Mouse (Mus musculus) frontal cortex, postnatal 14 days (tissue): ENCODE data around the gene Tssk3.
A peak's percentile ranks its signal among the peaks of the same experiment; 100 is the strongest.
"Not testable (repeated sequence)": the region's sequence is repeated elsewhere in the genome, so short reads cannot be mapped to it uniquely, and the experiment has no call there.

ENCODE experiments used
- DNase-seq, 2 experiments: peaks; one replicate each; pipeline ENCODE4 v3.0.0; 2022; ENCODE audit warnings: low spot score in 2 of 2

Tssk3 gene

DNA sequence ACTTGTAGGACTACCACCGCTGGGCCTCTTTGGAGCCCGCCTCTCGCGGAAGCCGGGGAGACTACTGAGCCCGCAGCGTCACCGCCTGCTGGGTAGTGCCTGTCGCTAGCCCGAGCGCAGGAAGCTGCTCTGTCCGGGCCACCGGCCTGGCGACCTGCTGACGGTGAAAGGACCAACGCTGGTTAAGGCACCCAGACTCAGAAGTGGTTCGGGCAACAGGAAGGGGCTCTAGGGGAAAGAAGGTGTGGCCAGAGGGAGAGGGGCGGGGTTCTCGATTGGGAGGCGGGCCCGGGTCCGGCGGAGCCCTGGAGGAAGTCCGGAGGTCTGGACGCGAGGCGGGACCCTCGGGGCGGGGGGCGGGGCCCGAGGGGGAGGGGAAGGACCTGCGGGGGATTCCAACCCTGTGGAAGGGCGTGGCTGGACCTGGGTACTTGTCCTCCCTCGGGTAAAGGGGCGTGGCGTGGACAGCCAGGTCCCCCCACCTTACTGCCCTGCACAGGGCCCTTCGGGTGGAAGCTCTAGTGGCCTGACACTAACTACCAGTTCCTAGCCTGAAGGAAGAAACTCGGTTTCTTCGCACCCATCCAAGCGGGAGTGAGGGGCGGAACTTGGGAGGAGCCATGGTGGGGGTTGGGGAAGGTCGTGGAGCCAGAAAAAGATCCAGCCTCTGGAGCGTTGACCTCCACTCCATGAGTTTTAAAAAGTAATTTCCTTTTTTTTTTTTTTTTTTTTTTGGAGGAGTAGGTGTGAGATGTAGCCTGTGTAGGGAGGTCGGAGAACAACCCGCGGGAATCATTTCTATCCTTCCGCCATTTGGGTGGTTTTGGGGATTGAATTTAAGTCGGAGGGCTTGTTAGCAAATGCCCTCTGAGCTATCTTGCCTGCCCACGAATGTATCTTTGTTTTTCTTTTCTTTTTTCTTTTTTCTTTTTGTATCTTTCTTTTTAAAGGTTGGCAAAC lies 10.1 kb upstream of the Tssk3 start:
- DNase-seq = peak in 1 of 2 experiments; percentile 68

DNA sequence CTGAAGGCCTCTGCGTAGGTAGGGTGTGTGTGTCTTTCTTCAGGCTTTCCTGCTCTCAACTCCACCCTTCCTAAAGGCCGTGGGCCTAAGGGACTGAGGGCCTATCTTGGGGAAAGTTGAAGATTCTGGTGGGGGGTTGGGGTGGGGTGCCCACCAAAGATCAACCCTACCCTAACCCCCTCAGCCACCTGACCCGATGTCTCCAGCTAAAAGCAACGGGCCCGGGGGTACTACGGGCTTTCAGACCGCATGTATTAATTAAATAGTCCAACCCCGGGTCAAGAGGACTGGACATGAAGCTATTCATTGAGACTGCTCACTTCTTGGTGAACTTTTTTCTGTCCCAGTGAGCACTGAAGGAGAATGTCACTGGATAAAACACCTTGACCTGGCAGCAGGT lies 9.2 kb upstream of the Tssk3 start:
- no peak for DNase-seq

DNA sequence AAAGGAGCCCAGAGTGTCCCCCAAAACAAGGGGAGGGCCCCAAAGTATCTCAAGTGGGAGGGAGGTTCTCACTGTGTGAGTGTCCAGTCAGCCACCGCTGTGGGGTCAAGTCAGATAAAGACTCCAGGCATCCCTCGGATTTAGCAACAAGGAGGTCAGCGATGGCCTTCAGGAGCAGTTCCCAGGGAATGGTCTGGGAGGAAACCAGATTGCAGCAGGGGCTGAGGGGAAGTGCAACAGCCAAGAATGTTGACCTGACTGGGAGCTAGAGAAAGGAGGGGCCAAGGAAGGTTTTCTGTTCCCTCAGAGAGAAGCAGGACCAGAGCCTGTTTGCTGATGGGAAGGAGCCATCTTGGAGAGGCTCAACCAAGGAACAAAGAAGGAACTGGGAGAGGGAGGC lies 8.1 kb upstream of the Tssk3 start:
- no peak for DNase-seq

DNA sequence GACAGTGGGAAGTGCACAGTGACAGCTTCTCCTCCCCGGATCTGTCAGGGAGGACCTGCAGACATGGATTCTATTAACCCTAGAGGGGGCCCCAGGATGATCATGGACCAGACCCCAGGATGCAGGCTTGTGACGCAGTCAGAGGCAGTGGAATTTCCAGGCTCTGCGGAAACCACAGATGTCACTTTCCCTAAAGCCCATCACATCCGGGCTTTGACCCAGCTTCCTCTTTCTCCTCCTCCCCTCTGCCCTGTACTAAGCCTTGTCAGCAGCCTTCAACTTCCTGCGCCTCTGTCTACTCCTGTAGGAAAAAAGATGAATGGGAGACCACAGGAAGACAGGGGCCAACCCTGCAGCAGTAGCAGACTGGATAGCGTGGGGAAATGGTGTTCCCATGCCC lies 5.8 kb upstream of the Tssk3 start:
- DNase-seq = no peak

DNA sequence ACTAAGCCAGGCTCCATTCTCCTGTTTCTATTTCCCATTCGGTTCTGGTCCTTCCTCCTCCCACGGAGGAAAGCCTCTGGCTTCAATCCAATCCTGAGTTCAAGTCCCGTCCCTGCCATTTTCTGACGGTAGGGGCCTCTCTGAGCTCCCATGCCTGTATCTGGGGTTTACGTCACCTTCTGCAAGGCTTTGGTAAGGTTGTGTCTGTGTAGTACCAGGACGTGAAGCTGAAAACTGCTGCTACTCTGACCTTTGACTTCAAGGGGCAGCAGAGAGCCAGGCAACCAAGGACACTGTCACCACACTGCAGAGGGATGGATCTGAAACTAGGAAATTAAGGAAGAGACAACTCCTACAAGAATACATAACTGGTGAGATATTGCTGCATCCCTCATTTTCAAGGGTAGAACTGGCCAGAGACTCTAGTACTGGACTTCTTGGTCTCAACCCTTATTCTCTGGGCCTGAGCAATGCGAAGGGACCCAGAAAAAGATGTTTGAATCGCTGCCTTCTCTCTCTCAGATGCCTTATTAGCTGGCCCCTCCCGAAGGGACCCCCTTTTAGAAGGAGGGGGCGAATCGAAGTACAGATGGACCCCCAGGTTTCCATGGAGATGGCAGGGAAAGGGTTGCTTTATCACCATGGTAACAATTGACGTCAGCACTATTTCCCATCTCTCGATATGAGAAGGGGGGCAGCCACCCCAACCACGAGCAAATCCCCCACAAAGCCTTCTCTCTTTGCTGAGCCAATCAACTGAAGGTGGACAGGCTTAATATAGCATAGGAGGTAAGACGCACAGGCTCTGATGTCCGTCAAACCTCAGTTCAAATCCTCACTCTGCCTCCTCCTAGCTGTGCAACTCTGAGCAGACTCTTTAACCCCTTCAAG lies 5.1 kb upstream of the Tssk3 start:
- DNase-seq = peak; percentile 61 to 79

DNA sequence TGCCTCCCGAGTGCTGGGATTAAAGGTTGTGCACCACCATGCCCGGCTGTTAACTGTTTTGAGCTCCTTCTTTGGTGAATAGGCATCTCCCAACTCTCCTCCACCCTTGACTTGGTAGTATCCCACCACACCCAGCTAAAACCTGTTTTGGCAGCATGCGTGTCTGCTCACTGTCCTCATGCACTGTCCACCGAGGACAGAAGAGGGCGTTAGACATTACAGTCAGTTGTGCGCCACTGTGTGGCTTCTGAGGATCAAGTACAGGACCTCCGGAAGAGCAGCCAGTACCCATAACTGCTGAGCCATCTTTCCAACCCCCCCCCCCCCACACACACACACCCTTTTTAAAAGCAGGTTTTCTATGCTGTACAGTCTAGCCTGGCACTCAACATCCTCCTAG lies 3.9 kb upstream of the Tssk3 start:
- no peak for DNase-seq

DNA sequence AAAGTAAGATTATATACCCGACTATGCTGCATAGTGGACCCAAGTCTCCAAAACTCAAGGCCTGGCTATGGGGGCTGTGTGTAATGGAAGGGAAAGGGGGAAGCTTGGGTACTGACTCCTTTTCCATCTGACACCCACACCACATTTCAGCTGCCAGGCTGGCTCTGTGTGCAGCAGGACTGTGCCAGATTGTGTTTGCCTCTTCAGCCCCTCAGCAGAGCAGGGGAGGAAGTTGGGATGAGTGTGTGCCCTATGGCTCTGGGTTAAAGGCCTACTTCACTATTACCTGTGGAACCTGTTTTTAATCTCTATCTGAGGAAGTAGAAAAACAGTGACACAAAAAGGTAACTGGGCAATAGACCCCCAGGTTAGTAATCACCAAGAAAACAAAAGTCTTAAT lies 9.7 kb downstream of the Tssk3 start:
- no peak for DNase-seq

DNA sequence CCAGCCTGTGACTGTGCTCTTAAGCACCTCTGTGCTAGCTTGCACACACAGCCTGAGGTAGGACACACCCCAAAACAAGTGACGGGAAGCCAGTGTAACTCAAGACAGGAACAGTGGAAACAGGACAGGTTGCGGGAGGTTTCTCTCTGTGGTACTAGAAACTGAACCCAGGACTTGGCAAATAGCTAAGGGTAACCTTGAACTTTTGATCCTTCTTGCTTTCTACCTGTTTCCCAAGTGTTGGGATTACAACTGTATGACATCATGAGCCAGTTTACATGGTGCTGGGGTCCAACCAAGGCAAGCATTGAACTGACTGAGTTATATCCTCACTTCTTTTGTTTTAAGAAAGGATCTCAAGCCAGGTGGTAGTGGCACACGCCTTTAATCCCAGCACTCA lies 11.0 kb downstream of the Tssk3 start:
- DNase-seq = no peak

DNA sequence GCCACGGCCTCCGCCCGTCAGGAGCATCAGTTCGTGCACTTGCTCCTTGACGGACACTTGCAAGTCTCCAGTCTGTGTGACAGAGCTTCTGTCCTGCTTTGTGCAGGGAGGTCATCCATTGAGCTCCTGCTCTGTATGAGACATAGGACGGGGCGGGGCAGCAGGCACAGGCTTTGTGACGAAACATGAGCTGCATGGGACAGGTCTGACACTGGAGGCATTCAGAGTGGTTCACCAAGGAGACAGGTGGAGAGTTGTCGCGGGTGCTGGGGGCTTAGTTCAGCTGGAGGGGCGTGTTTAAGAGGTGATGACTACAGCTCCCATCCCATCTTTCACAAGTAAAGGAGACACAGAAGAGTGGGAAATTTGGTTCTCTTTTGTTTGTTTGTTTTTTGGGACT lies 14.8 kb downstream of the Tssk3 start:
- no peak for DNase-seq

DNA sequence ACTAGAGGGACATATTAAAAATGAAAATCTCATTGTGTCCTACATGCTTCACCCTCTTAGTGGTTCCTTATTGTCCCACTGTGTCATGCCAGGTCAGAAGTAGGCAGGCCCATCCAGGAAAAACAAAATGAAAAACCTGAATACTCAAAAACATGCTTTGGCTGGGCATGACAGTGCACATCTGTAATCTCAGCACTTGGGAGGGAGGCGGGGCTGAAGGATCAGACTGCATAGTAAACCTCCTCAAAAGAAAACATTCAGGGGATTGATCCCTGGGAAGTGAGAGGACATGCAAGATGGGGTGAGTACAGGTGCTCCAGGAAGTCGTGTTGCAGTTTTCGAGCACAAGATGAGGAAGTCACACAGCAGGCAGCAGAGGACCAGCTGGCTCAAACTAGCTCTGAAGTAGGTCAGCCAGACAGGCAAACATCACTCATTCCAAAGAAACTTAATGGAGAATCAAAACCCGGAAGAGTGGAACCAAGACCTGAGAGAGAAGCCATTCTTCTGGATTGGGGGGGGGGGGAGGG lies 26.5 kb downstream of the Tssk3 start:
- no peak for DNase-seq

DNA sequence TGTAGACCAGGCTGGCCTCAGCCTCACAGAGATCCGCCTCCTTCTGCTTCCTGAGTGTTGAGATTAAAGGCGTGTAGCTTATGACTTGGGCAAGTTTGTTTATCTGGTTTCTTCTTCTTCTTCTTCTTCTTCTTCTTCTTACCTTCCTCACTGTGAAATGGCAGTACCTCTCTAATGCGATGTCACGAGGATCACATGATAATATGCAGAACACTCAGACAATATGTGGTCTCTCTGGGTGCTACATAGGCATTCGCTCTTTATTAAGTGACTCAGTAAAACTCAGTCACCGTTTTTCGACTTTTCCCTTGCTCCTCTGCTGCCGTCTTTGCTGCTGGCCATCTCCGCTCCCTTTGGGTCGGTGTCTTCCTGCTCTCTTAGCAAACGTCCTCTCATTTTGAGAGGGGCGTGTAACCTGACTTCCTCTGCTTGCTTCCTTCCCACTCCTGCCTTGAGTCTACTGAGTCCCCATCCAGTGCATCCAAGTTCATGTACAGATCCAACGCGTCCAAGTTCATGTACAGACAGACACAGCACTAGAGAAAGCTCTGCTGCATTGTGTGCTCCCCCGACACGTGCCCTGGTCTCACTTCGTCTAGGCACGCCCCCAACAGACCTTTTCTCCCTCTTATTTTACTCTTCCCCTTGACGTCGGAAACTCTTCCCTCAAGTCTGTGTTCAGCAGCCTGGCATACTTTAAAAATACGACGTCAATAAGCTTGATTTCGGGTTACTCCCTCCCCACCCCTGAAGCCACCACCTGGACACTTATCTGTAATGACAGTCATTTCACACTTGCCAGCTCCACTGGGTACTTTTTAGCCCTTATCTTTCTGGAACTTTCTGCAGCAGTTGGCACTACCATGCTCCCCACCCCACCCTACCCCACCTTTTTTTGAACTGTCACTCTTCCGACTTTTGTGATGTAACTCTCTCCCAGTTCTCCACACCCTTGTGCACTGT lies 27.4 kb downstream of the Tssk3 start:
- DNase-seq = no peak

DNA sequence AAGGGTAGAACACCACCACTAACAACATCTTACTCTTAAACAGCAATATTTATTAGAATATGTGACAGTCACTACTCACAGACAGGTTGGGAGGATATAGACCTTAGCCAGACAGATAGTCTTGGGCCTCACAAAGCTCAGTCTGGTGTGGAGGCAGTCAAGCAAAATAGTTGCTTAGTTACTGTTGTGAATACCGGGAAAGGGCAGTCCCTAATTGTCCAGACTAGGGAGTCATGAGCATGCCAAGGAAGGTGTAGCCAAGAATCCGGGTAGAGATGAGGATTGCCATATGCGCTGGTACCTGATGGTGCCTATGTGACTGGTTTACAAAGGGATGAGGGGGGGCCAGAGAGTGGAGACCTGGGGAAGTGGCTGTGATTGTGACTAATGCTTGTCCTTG lies 28.7 kb downstream of the Tssk3 start:
- DNase-seq = no peak

DNA sequence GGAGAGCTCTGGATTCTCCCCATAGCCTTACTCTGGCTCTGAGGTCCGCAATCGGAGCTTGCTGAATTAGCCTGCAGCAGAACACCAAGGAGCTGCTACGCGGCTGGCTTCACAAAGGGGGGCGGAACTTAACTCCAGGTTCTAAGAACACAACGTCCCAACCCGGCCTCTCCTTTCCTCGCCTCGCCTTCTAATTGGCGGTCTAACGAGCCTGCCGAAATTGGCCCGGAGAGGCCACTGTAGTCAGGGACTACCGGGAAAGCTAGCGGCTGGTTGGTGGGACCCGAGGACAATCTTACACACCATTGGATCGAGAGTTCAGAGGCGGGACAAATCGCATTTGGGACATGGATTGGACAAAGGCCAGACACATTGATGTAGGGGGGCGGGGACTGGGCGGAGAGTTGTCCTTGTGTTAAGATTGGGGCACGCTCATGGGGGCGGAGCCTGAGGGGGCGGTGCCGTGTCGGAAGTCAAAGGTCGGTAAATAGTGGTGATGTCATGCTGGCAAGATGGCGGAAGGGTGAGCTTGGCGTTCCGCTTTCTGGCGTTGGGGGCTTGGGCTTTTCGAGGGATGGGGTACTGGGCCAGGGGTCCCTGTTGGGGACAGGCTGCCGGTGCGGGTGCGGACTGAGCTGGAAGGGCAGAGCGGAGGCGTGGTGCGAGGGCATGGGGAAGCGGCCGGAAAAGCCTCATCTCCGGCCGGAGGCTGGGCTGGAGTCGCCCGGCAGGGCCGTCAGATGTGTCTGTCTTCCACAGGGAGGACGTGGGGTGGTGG lies 29.4 kb downstream of the Tssk3 start, which contains the start of gene Bsdc1:
Bsdc1 (plus strand) TSS at position 399 of the 778 bp plus-strand sequence.
- peak; percentile 100 for DNase-seq

DNA sequence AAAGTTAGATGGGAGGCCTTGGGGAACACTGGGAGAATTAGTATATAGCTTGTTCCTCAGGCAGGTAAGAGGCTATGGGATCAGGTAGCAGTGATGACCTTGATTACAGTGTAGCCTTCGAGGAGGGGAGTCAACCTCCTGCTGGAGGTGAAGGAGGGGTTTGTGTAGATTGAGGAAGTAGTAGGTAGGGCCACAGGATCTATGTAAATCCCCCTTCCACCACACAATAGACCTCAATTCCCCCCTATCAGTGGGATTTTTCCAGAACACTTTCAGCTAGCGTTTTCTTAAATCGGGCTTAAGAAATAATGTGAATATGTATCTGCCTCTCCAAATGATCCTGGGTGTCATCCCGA lies 30.0 kb downstream of the Tssk3 start:
- no peak for DNase-seq

DNA sequence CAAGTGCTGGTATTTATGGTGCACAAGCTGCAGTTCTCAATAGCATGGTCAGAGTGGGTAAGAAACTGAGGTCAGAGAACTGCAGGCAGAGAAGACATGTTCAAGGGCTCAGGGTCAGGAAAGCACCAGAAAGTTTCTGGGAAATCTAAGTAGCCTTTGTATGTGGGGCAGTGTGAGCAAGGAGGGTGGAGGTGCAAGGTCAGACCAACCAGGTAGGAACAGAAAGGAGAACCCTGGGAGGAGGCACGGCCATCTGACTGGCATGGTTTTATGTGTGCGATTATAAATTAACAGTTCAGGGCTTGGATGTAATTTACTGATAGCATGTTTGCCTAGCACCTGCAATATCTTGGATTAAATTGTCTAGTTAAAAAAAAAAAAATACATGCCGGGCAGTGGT lies 31.1 kb downstream of the Tssk3 start:
- DNase-seq = no peak

DNA sequence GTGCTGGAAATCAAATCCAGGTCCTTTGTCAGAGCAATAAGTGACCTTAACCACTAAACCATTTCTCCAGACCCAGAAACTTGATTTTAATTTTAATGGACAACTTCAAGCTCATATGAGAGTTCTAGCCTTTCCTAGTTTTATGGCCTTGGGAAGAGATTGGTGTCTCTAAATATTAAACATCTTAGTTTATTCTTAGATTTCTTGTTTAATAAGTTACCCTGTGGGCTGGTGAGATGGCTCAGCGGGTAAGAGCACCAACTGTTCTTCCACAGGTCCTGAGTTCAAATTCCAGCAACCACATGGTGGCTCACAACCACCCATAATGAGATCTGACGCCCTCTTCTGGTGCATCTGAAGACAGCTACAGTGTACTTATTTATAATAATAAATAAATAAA lies 33.5 kb downstream of the Tssk3 start:
- DNase-seq = not testable (repeated sequence)

DNA sequence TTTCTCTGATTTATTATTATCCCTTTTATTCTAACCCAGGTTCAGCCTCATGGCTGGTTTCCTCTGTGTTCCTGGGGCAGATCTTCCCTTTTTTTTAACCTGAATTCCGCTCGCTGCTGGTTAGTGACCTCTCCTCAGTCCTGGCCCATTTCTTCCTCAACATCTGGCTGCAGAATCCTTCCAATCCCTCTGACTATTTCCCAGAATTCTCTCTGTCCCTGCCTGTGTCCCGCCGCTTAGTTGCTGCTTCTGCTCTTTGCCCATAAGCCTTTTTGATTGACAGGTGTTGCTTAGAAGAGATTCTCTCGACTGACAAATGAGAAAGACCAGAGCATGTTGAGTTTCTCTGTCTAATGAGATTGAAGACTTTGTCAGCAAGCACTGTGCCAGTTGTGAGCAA lies 34.7 kb downstream of the Tssk3 start:
- no peak for DNase-seq

DNA sequence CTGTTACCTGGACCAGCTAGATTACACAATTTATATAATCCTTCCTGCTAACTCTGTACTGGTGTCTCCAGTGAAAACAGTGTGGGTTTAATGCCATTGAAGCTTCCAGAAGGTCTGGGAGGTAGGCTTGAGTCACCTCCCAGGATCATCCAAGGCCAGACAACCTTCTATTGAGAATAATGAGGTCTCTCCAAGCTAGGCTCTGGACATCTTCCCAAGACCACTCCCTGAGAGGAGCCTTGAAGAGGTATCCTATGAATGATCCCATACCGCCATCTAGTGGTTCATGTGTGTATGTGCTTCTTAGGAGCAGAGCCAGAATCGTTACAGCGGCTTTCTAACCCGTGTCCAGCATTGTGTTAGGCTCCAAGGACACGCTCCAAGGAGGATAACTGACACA lies 35.6 kb downstream of the Tssk3 start:
- DNase-seq = peak; percentile 40 to 55

DNA sequence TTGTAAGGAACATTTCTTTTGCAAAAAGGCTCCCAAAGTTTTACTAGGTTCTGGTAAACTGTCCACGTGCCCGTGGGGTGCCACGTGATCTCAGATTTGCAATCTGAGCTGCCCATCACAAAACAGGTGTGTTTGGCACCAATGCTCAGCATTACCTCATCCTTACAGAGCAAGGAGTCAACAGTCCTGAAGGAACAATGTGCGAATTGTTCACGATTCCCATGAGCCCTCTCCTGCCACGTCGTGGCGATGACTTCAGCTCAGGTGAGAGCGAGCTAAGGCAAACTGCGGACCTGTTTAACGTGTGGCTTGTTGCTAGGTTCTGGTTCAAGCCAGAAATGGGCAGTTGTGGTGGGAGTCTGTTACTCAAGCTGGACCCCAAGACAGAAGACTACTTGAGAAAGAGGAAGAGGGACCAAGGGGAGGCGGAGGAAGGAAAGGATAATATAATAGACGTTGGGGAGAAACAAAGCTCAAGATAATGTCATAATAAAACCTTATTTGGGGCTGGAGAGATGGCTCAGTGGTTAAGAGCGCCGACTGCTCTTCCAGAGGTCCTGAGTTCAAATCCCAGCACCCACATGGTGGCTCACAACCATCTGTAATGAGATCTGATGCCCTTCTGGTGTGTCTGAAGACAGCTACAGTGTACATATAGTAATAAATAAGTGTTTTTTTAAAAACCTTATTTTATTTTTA lies 39.2 kb downstream of the Tssk3 start:
- DNase-seq = no peak

DNA sequence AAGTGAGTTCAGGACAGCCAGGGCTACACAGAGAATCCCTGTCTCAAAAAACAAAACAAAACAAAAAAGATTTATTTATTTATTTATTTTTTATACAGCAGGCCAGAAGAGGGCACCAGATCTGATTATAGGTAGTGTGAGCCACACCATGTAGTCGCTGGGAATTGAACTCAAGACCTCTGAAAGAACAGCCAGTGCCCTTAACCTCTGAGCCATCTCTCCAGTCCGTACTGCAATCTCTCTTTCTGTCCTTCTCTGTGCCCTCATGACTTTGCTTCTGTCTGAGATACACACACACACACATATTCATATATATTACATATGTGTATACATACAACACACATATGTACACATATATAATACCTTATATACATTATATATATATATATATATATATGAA lies 40.0 kb downstream of the Tssk3 start:
- DNase-seq = no peak
